Mouse (Mus musculus) hindbrain, embryonic 16.5 days (tissue): Measurements from ENCODE around the gene Fam19a5. TPM values are rescaled to one million over a fixed set of nuclear protein-coding genes. Genes with fewer than 3 reads are reported as not detected.

Experiments used
- ATAC-seq: fragments of 200-750 bp; cut with Nextera tagmentation; 2 replicates; pipeline ENCODE4 v1.8.0; 2017; ENCODE audit warnings: moderate TSS enrichment, moderate library complexity
- H3K27ac ChIP-seq: fragments of 300-500 bp; sonication (generic); 2 replicates; pipeline ENCODE4 v1.5.1; 2014; ENCODE audit warnings: low read depth, mild to moderate bottlenecking, control low read depth, low read length, moderate library complexity
- H3K27me3 ChIP-seq: fragments of 300-500 bp; sonication (generic); replicated peaks from 2 replicates; pipeline ENCODE4 v1.6.1; 2014; ENCODE audit warnings: low read length; ENCODE audit not compliant: control insufficient read depth, insufficient read depth
- H3K36me3 ChIP-seq: fragments of 300-500 bp; sonication (generic); 2 replicates; pipeline ENCODE4 v1.6.1; 2014; ENCODE audit warnings: mild to moderate bottlenecking, low read length, moderate library complexity, mixed read lengths; ENCODE audit not compliant: control insufficient read depth, insufficient read depth
- H3K4me1 ChIP-seq: fragments of 300-500 bp; sonication (generic); 2 replicates; pipeline ENCODE4 v1.6.1; 2014; ENCODE audit warnings: low read depth, low read length; ENCODE audit not compliant: control insufficient read depth, insufficient read depth
- H3K4me2 ChIP-seq: fragments of 300-500 bp; sonication (generic); 2 replicates; pipeline ENCODE4 v1.6.1; 2014; ENCODE audit warnings: mild to moderate bottlenecking, low read length, control low read depth, moderate library complexity
- H3K4me3 ChIP-seq: fragments of 300-500 bp; sonication (generic); 2 replicates; pipeline ENCODE4 v1.5.1; 2014; ENCODE audit warnings: mild to moderate bottlenecking, low read length, control low read depth, moderate library complexity
- H3K9ac ChIP-seq: fragments of 300-500 bp; sonication (generic); 2 replicates; pipeline ENCODE4 v1.6.1; 2014; ENCODE audit warnings: low read depth, mild to moderate bottlenecking, control low read depth, low read length, moderate library complexity
- H3K9me3 ChIP-seq: fragments of 300-500 bp; sonication (generic); 2 replicates; pipeline ENCODE4 v1.6.1; 2014; ENCODE audit warnings: mild to moderate bottlenecking, low read length, moderate library complexity; ENCODE audit not compliant: control insufficient read depth
- WGBS: fragments of 180-500 bp; shearing (Covaris S2); extraction: QIAGEN DNeasy Blood & Tissue Kit; methylation state at CpG from one replicate; pipeline ENCODE4 v1.1.7; 2014; 5-methylcytosine and 5-hydroxymethylcytosine counted together
- polyA plus RNA-seq: library from polyadenylated mRNA; unstranded; fragments of >200 nt; fragmentation: Nextera tagmentation; extraction: Ambion mirVana; gene quantifications from 2 replicates; pipeline ENCODE4 v1.2.1, GENCODE M21; 2015

Fam19a5 gene
- polyA plus RNA-seq, 1 experiment from 2014 or later: 28.3 TPM

GRCm38 (mm10) chr15:87606702-87607101, 62.6 kb downstream of the Fam19a5 start:
- H3K4me2 ChIP-seq: no peak overlapping the region
- H3K27me3 ChIP-seq: no peaks in the 10 kb centered on the region
- 79% methylated on average over 10 of the region's 10 CpGs for WGBS
- peaks cover 2% of the 10 kb centered on the region for H3K4me1 ChIP-seq
- no peaks in the 10 kb centered on the region for H3K36me3 ChIP-seq
- no peak overlapping the region for H3K4me3 ChIP-seq
- no peaks in the 10 kb centered on the region for H3K9me3 ChIP-seq
- no peak overlapping the region for H3K27ac ChIP-seq
- no peak for ATAC-seq
- H3K9ac ChIP-seq: no peak overlapping the region

DNA sequence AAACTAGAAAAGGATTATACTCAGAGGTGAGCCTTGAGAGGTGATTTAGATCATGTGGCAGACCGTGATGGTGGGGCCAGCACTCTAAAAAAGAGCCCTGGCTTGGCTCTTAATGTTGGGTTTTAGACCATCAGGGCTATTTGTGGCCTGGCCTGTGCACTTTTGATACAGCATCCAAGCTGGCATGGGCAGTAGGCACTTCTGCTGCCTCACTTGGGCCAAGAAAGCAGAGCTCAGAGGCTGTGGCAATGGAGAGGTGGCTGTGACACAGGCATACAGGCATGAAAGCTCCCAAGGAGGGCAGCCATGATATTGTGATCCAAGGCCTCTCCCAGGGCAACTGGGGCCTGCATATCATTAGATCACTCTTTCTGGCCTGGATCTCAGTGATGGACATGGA, 65.1 kb downstream of the Fam19a5 start:
- no peaks in the 10 kb centered on the region for H3K27me3 ChIP-seq
- H3K9ac ChIP-seq: no peak overlapping the region
- H3K4me2 ChIP-seq: no peak overlapping the region
- H3K4me1 ChIP-seq: peaks cover 2% of the 10 kb centered on the region
- no peaks in the 10 kb centered on the region for H3K36me3 ChIP-seq
- 86% methylated on average over 1 of the region's 1 CpGs for WGBS
- H3K27ac ChIP-seq: no peak overlapping the region
- no peak overlapping the region for H3K4me3 ChIP-seq
- no peak for ATAC-seq
- no peaks in the 10 kb centered on the region for H3K9me3 ChIP-seq

DNA sequence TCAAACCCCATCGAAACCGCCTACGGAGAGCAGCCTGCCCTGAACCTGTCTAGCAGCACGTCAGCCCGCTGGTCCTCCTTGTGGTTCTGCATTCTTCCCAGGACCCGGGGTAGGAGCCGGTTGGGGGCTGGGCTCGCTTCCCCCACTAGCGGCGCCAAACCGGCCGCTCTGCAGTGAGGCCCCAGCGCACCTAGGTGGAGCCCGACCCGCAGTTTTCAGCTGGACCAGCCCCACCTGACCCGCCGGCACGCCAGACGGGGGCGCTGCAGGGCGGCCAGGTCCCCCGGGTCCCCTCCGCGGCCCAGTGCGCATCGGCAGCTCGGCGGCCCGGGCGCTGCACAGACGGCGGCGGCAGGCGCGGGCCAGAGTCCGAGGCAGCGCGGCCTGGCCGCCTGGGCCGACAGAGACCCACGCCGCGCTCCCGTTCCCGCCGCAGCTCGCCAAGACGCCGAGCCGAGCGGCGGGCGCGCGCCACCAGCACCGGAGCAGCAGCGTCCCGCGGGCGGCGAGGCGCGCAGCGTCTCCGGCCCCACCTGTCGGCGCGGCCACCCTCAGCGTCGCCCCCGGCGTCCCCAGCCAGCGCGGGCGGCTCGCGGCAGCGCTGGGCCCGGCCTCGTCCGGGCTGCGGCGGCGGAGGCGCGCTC, 80.0 kb downstream of the Fam19a5 start:
- peak overlapping the region; percentile 65 for H3K4me3 ChIP-seq
- H3K9ac ChIP-seq: peak overlapping the region; percentile 90
- H3K27me3 ChIP-seq: no peaks in the 10 kb centered on the region
- peak overlapping the region; percentile 73 for H3K4me2 ChIP-seq
- WGBS: under 1% methylated on average over 41 of the region's 86 CpGs
- no peaks in the 10 kb centered on the region for H3K36me3 ChIP-seq
- no peaks in the 10 kb centered on the region for H3K9me3 ChIP-seq
- H3K27ac ChIP-seq: peak overlapping the region; percentile 90
- ATAC-seq: peak; percentile 93
- peaks cover 38% of the 10 kb centered on the region for H3K4me1 ChIP-seq

DNA sequence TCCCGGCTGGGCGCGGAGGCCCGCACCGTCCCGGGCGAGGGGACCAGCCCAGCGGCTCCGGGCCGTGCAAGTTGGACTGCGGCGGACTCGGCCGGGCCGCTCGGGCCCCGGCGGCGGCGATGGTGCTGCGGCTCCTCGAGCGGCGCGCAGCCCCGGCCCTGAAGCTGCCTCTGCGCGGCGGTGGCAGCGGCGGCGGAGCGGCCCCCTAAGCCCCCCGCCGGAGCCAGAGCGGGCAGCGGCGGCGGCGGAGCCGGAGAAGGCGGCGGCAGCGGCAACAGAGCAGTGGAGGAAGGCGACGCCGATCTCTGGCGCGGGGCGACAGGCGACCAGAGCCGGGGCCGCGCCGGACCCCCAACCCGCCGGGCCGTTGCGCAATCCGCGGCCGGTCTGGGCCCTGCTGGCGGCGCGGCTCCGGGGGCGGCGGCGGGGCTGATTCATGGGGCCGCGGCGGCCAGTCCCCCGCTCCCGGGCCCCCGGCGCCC, 80.6 kb downstream of the Fam19a5 start:
- ATAC-seq: no peak
- WGBS: under 1% methylated on average over 53 of the region's 76 CpGs
- H3K27ac ChIP-seq: peak overlapping the region; percentile 90

GRCm38 (mm10) chr15:87625236-87626023, 81.3 kb downstream of the Fam19a5 start:
- peak; percentile 89 for ATAC-seq
- H3K4me1 ChIP-seq: peaks cover 38% of the 10 kb centered on the region

More for the DNA sequence above, 80.6 kb downstream of the Fam19a5 start:
- Histone ChIP-seq H3K36me3 (no peaks in the 10 kb centered on the region), H3K27me3 (no peaks in the 10 kb centered on the region), H3K9ac (peak overlapping the region; percentile 90), H3K4me3 (peak overlapping the region; percentile 65), H3K9me3 (no peaks in the 10 kb centered on the region), H3K4me2 (peak overlapping the region; percentile 73), H3K4me1 (peaks cover 38% of the 10 kb centered on the region)

DNA sequence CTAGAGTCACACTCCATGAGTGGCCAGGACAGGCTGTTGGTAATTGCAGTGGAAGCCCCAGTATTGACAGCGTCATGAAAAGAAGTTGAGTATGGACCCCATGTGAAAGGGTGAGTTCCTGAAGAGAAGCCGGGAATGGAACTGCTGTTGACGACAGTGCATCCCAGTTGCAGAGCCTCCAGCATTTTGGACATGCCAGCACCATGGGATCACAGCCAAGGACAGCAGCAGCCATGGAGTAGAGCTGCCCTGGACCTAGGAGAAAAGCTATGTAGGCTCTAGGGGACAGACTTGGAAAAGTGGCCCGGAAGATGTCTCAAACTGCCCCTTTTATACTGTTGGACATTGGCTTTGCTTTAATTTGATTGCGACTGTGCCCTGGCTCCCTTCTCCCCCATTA, 91.2 kb downstream of the Fam19a5 start:
- Histone ChIP-seq H3K9me3 (no peaks in the 10 kb centered on the region), H3K4me3 (no peak overlapping the region), H3K4me2 (no peak overlapping the region), H3K27ac (no peak overlapping the region), H3K27me3 (no peaks in the 10 kb centered on the region), H3K36me3 (no peaks in the 10 kb centered on the region), H3K9ac (no peak overlapping the region), H3K4me1 (peaks cover 15% of the 10 kb centered on the region)
- no peak for ATAC-seq
- 88% methylated on average over 5 of the region's 5 CpGs for WGBS

More at GRCm38 (mm10) chr15:87625236-87626023, 81.3 kb downstream of the Fam19a5 start:
- H3K9ac ChIP-seq: peak overlapping the region; percentile 90
- H3K4me2 ChIP-seq: peak overlapping the region; percentile 73
- peak overlapping the region; percentile 90 for H3K27ac ChIP-seq
- no peaks in the 10 kb centered on the region for H3K36me3 ChIP-seq
- WGBS: under 1% methylated on average over 53 of the region's 68 CpGs
- no peaks in the 10 kb centered on the region for H3K9me3 ChIP-seq
- H3K4me3 ChIP-seq: peak overlapping the region; percentile 65
- no peaks in the 10 kb centered on the region for H3K27me3 ChIP-seq

DNA sequence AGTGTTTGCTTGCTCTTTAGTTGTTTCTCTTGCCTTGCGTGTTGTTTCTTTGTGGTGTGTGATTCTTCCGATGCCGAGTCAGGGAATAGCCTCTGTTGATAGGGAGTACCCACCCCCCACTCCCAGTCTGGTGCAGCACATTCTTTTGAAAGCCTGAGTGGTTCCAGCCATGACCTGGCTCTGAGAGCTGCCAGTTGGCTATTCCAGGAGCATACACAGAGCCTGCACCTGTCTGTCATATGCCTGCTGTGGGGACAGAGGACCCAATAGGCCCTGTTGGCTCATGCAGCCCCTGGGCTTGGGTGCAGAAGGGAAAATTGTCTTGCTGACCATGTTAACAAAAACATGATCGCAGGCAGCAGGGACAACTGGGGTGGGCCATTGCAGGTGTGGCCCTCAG, 92.3 kb downstream of the Fam19a5 start:
- WGBS: 75% methylated on average over 4 of the region's 4 CpGs
- H3K27ac ChIP-seq: no peak overlapping the region
- no peak for ATAC-seq
- H3K4me1 ChIP-seq: peaks cover 12% of the 10 kb centered on the region; the same call in 1 of the 2 replicates
- no peaks in the 10 kb centered on the region for H3K36me3 ChIP-seq
- no peak overlapping the region for H3K9ac ChIP-seq
- H3K4me2 ChIP-seq: no peak overlapping the region
- no peaks in the 10 kb centered on the region for H3K9me3 ChIP-seq
- H3K27me3 ChIP-seq: no peaks in the 10 kb centered on the region
- H3K4me3 ChIP-seq: no peak overlapping the region

- peaks cover 12% of the 10 kb centered on the region; the same call in 1 of the 2 replicates for H3K4me1 ChIP-seq
These were observed 93.1 kb downstream of the Fam19a5 start for GRCm38 (mm10) chr15:87637234-87637633.

DNA sequence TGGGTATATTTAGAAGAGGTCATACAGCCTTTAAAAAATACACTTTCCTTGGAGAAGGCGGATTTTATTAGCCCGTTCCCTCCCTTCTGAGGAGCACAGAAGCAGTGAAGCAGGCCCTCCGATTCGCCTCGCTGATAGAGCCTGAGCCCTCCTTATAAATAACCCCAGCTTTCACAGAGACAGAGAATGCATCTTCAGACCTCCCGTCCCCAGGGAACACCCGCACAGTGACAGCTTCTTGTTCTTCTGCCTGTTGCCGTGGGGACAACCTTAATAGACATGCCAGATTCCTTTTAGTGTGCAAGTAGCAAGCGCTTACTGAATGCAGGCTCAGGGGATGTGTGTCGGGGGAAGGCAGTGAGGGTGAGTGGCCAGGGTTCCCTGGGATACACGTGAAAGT, 94.2 kb downstream of the Fam19a5 start:
- no peaks in the 10 kb centered on the region for H3K9me3 ChIP-seq
- no peak overlapping the region for H3K9ac ChIP-seq
- no peak overlapping the region for H3K4me2 ChIP-seq
- ATAC-seq: no peak
- H3K4me3 ChIP-seq: no peak overlapping the region
- H3K4me1 ChIP-seq: peaks cover 12% of the 10 kb centered on the region; the same call in 1 of the 2 replicates
- WGBS: 28% methylated on average over 11 of the region's 11 CpGs
- H3K27me3 ChIP-seq: no peaks in the 10 kb centered on the region
- no peaks in the 10 kb centered on the region for H3K36me3 ChIP-seq
- H3K27ac ChIP-seq: no peak overlapping the region

More at GRCm38 (mm10) chr15:87637234-87637633, 93.1 kb downstream of the Fam19a5 start:
- Histone ChIP-seq H3K36me3 (no peaks in the 10 kb centered on the region), H3K27me3 (no peaks in the 10 kb centered on the region), H3K9ac (no peak overlapping the region), H3K4me2 (no peak overlapping the region), H3K27ac (no peak overlapping the region), H3K9me3 (no peaks in the 10 kb centered on the region), H3K4me3 (no peak overlapping the region)
- no peak for ATAC-seq
